Mouse (Mus musculus): ENCODE results near the gene Gm21858.
"Not testable (repeated sequence)": the region's sequence is repeated elsewhere in the genome, so short reads cannot be mapped to it uniquely, and the experiment has no call there.

The Gm21858 gene

GRCm38 (mm10) chrY:55731456-55731855 is at the start of gene Gm21858:
Gene Gm21858, plus strand, starts transcription at chrY:55731756.
- not testable (repeated sequence) for DNase-seq
